Comparison of ENCODE assay signal across 14 mouse cellular contexts in genomic region chr16:38908304-38908703, GRCm38 (mm10). TPM values are rescaled to one million over a fixed set of nuclear protein-coding genes. Genes with fewer than 3 reads are reported as not detected.
"Had no signal": no experiment of that assay in that cellular context is flagged by ENCODE, and none has a peak within 500 bp of the region (broad histone marks: within the 10 kb centered on the region; RNA-seq: fewer than 3 reads in every experiment).

No protein-coding gene starts in this region.

- H3K4me2 ChIP-seq: liver, embryonic 11.5 days; liver, embryonic 15.5 days; midbrain, embryonic 13.5 days had no signal

- H3K9me3 ChIP-seq: liver, embryonic 15.5 days; midbrain, embryonic 13.5 days had no signal

- DNase-seq: kidney, postnatal 14 days; lung, adult 2 months; lung, postnatal 36 days; retina, postnatal 1 day; right cerebral cortex, postnatal 4 days; spleen, adult 18-20 months; thymus, postnatal 4 days had no signal

- H3K4me3 ChIP-seq: liver, embryonic 15.5 days; midbrain, embryonic 13.5 days had no signal

- H3K27ac ChIP-seq: liver, embryonic 15.5 days; midbrain, embryonic 13.5 days had no signal

- H3K36me3 ChIP-seq: liver, embryonic 15.5 days; midbrain, embryonic 13.5 days had no signal

- H3K9ac ChIP-seq: liver, embryonic 15.5 days; midbrain, embryonic 13.5 days had no signal

- H3K4me1 ChIP-seq: liver, embryonic 15.5 days had no signal

- ATAC-seq: intestine, postnatal 0 days; lung, postnatal 0 days; midbrain, embryonic 13.5 days had no signal

RNA-seq across cellular contexts. Expression of gene Igsf11, which starts 15.8 kb away (rescaled TPM):
- total RNA-seq: megakaryocyte progenitor cell, adult 5-6 weeks; neutrophil, adult 5-6 weeks had no signal
